Mouse (Mus musculus): ENCODE data around the gene Fstl4.

DNA sequence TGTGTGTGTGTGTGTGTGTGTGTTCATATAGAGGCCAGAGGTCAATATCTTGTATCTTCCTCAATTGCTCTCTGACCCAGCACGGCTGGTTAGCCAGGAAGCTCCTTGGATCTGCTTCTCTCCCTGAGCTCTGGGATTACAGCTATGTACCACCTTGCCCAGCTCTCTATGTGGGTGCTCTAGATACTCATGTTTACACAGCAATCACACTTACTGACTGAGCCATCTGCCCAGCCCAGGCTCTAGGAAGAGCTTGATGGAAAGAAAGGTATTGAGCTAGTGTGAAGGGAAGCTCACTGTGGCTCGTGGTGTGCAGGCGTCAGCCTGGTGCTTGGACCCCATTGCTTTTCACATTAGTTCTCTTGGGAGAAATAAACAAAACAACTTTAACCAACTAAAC lies 85.6 kb downstream of the Fstl4 start:
- TF ChIP-seq CTCF (IDR thresholded peaks at IDR 0.05; ENCODE audit: control insufficient read depth, insufficient read depth, insufficient read length) (no peak), MAX (IDR thresholded peaks at IDR 0.05) (no peak), USF1 (IDR thresholded peaks at IDR 0.05; ENCODE audit: low read depth) (no peak), MYOG (IDR thresholded peaks at IDR 0.05; ENCODE audit: control insufficient read depth, extremely low read depth, insufficient read length) (no peak), FOSL1 (IDR thresholded peaks at IDR 0.05; ENCODE audit: insufficient read depth, low read length, poor library complexity, severe bottlenecking) (no peak), MYOD1 (IDR thresholded peaks at IDR 0.05; ENCODE audit: control insufficient read depth, insufficient read length, low read depth) (no peak)
